In the genomic region with DNA sequence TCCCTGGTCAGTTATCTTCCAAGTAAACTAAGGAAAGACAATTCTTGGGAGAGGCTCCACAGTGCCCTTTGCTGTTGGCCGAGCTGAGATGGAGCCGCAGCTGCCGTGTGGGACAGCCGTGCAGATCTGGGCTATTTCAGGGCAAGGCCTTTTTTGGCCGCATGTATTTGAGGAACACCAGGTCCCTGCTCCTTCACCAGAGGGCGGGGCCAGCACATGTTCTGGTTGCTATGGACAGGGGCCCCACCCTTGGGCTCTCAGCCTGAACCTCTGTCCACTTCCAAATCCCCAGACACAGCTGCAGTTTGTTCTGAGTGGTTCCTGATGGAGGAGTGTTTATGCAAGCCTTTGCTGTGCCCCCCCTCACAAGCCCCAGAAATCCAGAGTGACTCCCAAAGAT, we compare ENCODE assay signal across 8 mouse cellular contexts. TPM values are rescaled to one million over a fixed set of nuclear protein-coding genes. Genes with fewer than 3 reads are reported as not detected.
DNase-seq lines count a peak whose midpoint lies in the region; ATAC-seq and TF ChIP-seq lines count a peak whose summit lies in the region.

No protein-coding gene starts in this region.

- no peak overlapping the region for H3K4me3 ChIP-seq in intestine, embryonic 15.5 days (replicated peaks)
- no peak overlapping the region for H3K4me3 ChIP-seq in lung, postnatal 0 days (ENCODE audit: low read depth, low read length)
- H3K4me3 ChIP-seq in midbrain, embryonic 13.5 days (replicated peaks) = no peak overlapping the region

- H3K27ac ChIP-seq in intestine, embryonic 15.5 days = peak overlapping the region; percentile 86
- H3K27ac ChIP-seq in lung, postnatal 0 days (ENCODE audit: low read length) = no peak overlapping the region
- no peak overlapping the region for H3K27ac ChIP-seq in midbrain, embryonic 13.5 days

- no peak for TF ChIP-seq EP300 in lung, postnatal 0 days (IDR thresholded peaks at IDR 0.05)

- H3K4me2 ChIP-seq in intestine, embryonic 15.5 days (replicated peaks) = no peak overlapping the region
- H3K4me2 ChIP-seq in lung, postnatal 0 days (replicated peaks; ENCODE audit: low read depth, low read length) = no peak overlapping the region
- H3K4me2 ChIP-seq in midbrain, embryonic 13.5 days (replicated peaks) = no peak overlapping the region

- H3K27me3 ChIP-seq in intestine, embryonic 15.5 days (replicated peaks) = no peaks in the 10 kb centered on the region
- no peaks in the 10 kb centered on the region for H3K27me3 ChIP-seq in lung, postnatal 0 days (replicated peaks; ENCODE audit: insufficient read depth, low read length)
- H3K27me3 ChIP-seq in midbrain, embryonic 13.5 days = peaks cover 1% of the 10 kb centered on the region

- no peaks in the 10 kb centered on the region for H3K36me3 ChIP-seq in intestine, embryonic 15.5 days
- H3K36me3 ChIP-seq in lung, postnatal 0 days (ENCODE audit: insufficient read depth, low read length) = no peaks in the 10 kb centered on the region
- no peaks in the 10 kb centered on the region for H3K36me3 ChIP-seq in midbrain, embryonic 13.5 days

- H3K4me1 ChIP-seq in intestine, embryonic 15.5 days (replicated peaks) = peaks cover 62% of the 10 kb centered on the region
- H3K4me1 ChIP-seq in lung, postnatal 0 days (ENCODE audit: insufficient read depth, low read depth, low read length) = peaks cover 16% of the 10 kb centered on the region
- peaks cover 20% of the 10 kb centered on the region for H3K4me1 ChIP-seq in midbrain, embryonic 13.5 days (replicated peaks)

- DNase-seq in MN1 (ENCODE audit: low spot score) = peak; percentile 79
- peak; percentile 80 to 88 for DNase-seq in gastrocnemius, adult 8-10 months (ENCODE audit: low spot score in 2 of 2)
- DNase-seq in lung, postnatal 0 days (ENCODE audit: low spot score) = peak; percentile 85
- DNase-seq in thymus, postnatal 4 days = no peak
- DNase-seq in left cerebral cortex, postnatal 4 days = no peak
- no peak for DNase-seq in left cerebral cortex, postnatal 10 days (ENCODE audit: extremely low spot score in 1 of 2, low spot score in 2 of 2)

- WGBS in intestine, embryonic 15.5 days = 32% methylated on average over 6 of the region's 6 CpGs
- WGBS in lung, postnatal 0 days = 37% methylated on average over 6 of the region's 6 CpGs
- 86% methylated on average over 6 of the region's 6 CpGs for WGBS in midbrain, embryonic 13.5 days

- H3K9ac ChIP-seq in intestine, embryonic 15.5 days = no peak overlapping the region
- H3K9ac ChIP-seq in lung, postnatal 0 days (replicated peaks; ENCODE audit: low read depth) = no peak overlapping the region
- H3K9ac ChIP-seq in midbrain, embryonic 13.5 days (replicated peaks) = no peak overlapping the region

- no peaks in the 10 kb centered on the region for H3K9me3 ChIP-seq in intestine, embryonic 15.5 days
- H3K9me3 ChIP-seq in lung, postnatal 0 days (ENCODE audit: low read length) = no peaks in the 10 kb centered on the region
- no peaks in the 10 kb centered on the region for H3K9me3 ChIP-seq in midbrain, embryonic 13.5 days

- TF ChIP-seq CTCF in lung, postnatal 0 days (IDR thresholded peaks at IDR 0.05) = no peak

- peak; percentile 32; the same call in 1 of the 2 replicates for ATAC-seq in intestine, embryonic 15.5 days
- peak; percentile 66 for ATAC-seq in lung, postnatal 0 days
- ATAC-seq in midbrain, embryonic 13.5 days = no peak

- intact Hi-C loops in left cerebral cortex, postnatal 4 days (cut with DNase I) = no loop called here
- intact Hi-C loops in left cerebral cortex, postnatal 10 days (cut with DNase I) = no loop called here

RNA-seq across cellular contexts. Expression of a gene that starts 13.6 kb away (rescaled TPM):
- total RNA-seq in gastrocnemius, adult 8-10 months (2022) = 10 to 100 TPM; 78.6 to 91.0 (median 90.1) TPM
- 93.5 and 98.1 TPM in 2 replicates for polyA plus RNA-seq in intestine, embryonic 15.5 days (2015; fragmentation: Nextera tagmentation; extraction: Ambion mirVana)
- polyA plus RNA-seq in lung, postnatal 0 days (2015; fragmentation: Nextera tagmentation; extraction: Ambion mirVana) = 84.8 and 108 TPM in 2 replicates
- polyA plus RNA-seq in midbrain, embryonic 13.5 days (2015; fragmentation: Nextera tagmentation; extraction: Ambion mirVana) = 128 and 132 TPM in 2 replicates
- 100 to 1,000 TPM; 171 to 176 TPM for total RNA-seq in left cerebral cortex, postnatal 4 days (2021)
- total RNA-seq in left cerebral cortex, postnatal 10 days (2021) = 100 to 1,000 TPM; 229 to 234 TPM

RNA-seq across cellular contexts. Expression of a gene that starts 22.6 kb away (rescaled TPM):
- total RNA-seq in gastrocnemius, adult 8-10 months (2022) = under 1 TPM; 0.34 to 0.56 (median 0.46) TPM
- polyA plus RNA-seq in intestine, embryonic 15.5 days (2015; fragmentation: Nextera tagmentation; extraction: Ambion mirVana) = 4.2 and 5.2 TPM in 2 replicates
- polyA plus RNA-seq in lung, postnatal 0 days (2015; fragmentation: Nextera tagmentation; extraction: Ambion mirVana) = 14.9 and 25.3 TPM in 2 replicates
- polyA plus RNA-seq in midbrain, embryonic 13.5 days (2015; fragmentation: Nextera tagmentation; extraction: Ambion mirVana) = 1.2 TPM in 2 replicates
- 1 to 10 TPM in 1 of 2 experiments, under 1 TPM in 1; 0.56 to 1.2 TPM for total RNA-seq in left cerebral cortex, postnatal 4 days (2021)
- total RNA-seq in left cerebral cortex, postnatal 10 days (2021) = 1 to 10 TPM in 1 of 2 experiments, under 1 TPM in 1; 0.63 to 1.2 TPM

RNA-seq across cellular contexts. Expression of a gene that starts 26.6 kb away (rescaled TPM):
- total RNA-seq in gastrocnemius, adult 8-10 months (2022) = 1 to 10 TPM; 5.7 to 7.6 (median 6.3) TPM
- polyA plus RNA-seq in intestine, embryonic 15.5 days (2015; fragmentation: Nextera tagmentation; extraction: Ambion mirVana) = 18.0 and 20.9 TPM in 2 replicates
- 26.3 and 28.8 TPM in 2 replicates for polyA plus RNA-seq in lung, postnatal 0 days (2015; fragmentation: Nextera tagmentation; extraction: Ambion mirVana)
- polyA plus RNA-seq in midbrain, embryonic 13.5 days (2015; fragmentation: Nextera tagmentation; extraction: Ambion mirVana) = 2.0 and 3.4 TPM in 2 replicates
- total RNA-seq in left cerebral cortex, postnatal 4 days (2021) = 1 to 10 TPM; 9.2 to 9.3 TPM
- total RNA-seq in left cerebral cortex, postnatal 10 days (2021) = 1 to 10 TPM; 6.2 to 7.9 TPM

RNA-seq across cellular contexts. Expression of a gene that starts 30.5 kb away (rescaled TPM):
- total RNA-seq in gastrocnemius, adult 8-10 months (2022) = 1 to 10 TPM; 3.4 to 4.5 (median 4.0) TPM
- polyA plus RNA-seq in intestine, embryonic 15.5 days (2015; fragmentation: Nextera tagmentation; extraction: Ambion mirVana) = 6.4 and 7.1 TPM in 2 replicates
- polyA plus RNA-seq in lung, postnatal 0 days (2015; fragmentation: Nextera tagmentation; extraction: Ambion mirVana) = 3.9 TPM in 2 replicates
- polyA plus RNA-seq in midbrain, embryonic 13.5 days (2015; fragmentation: Nextera tagmentation; extraction: Ambion mirVana) = 1.3 and 1.8 TPM in 2 replicates
- total RNA-seq in left cerebral cortex, postnatal 4 days (2021) = 1 to 10 TPM; 4.9 to 5.2 TPM
- 1 to 10 TPM; 6.2 to 6.6 TPM for total RNA-seq in left cerebral cortex, postnatal 10 days (2021)

RNA-seq across cellular contexts. Expression of a gene that starts 38.3 kb away (rescaled TPM):
- total RNA-seq in gastrocnemius, adult 8-10 months (2022) = 10 to 100 TPM; 46.4 to 51.6 (median 50.3) TPM
- 107 and 109 TPM in 2 replicates for polyA plus RNA-seq in intestine, embryonic 15.5 days (2015; fragmentation: Nextera tagmentation; extraction: Ambion mirVana)
- polyA plus RNA-seq in lung, postnatal 0 days (2015; fragmentation: Nextera tagmentation; extraction: Ambion mirVana) = 44.1 and 45.9 TPM in 2 replicates
- 76.2 and 78.3 TPM in 2 replicates for polyA plus RNA-seq in midbrain, embryonic 13.5 days (2015; fragmentation: Nextera tagmentation; extraction: Ambion mirVana)
- 10 to 100 TPM; 52.2 to 54.0 TPM for total RNA-seq in left cerebral cortex, postnatal 4 days (2021)
- 10 to 100 TPM; 52.2 to 54.6 TPM for total RNA-seq in left cerebral cortex, postnatal 10 days (2021)

Comparison
In these comparisons a context has a peak if more than half of its experiments do, and no peak if none do; other contexts are left out.
1. DNase-seq: peak in MN1 (single experiment), gastrocnemius, adult 8-10 months (2 of 2) and lung, postnatal 0 days (single experiment); none in thymus, postnatal 4 days (single experiment), left cerebral cortex, postnatal 4 days (single experiment) and left cerebral cortex, postnatal 10 days (0 of 2).